Mouse (Mus musculus): ENCODE results near the gene Neurod2.

DNA sequence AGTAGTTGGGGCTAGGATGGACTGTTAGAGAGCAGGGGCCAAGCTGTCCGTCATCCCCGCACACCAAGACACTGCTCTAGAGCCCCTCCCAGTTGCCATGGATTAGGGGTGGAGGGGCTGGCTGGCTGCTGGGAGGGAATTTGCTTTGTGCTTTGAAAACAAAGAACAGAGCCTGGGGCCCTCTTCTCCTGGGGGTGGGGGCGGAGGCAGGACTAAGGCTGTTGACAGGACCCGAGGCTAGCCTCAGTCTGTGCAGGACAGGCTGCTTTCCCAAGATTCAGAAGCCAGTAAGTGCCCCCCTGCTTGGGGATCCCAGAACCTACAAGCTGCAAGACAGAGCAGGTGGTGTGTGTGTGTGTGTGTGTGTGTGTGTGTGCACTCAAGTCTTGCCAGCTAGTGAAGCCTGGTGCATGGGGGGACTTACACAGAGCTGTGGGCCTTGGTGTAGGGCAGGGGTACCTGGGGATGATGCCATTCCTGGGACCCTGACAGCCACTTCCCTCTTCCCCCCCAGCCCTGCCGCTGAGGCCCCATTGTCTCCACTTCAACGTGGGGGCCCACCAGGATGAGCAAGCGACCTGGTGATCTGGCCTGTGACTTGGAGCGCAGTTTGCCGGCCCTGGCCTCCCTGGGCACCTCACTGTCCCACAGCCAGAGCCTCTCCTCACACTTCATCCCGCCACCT lies 42.2 kb upstream of the Neurod2 start:
- no peak for TF ChIP-seq MAFK (IDR thresholded peaks at IDR 0.05; ENCODE audit: insufficient read depth, low read depth, low read length)
- TF ChIP-seq ZC3H11A (IDR thresholded peaks at IDR 0.05; ENCODE audit: borderline replicate concordance, low read depth, low read length): no peak
